Mouse (Mus musculus) right cerebral cortex, postnatal 14 days (tissue): ENCODE measurements around the gene Srp9.

ENCODE experiments used
- DNase-seq: peaks from one replicate; pipeline ENCODE4 v3.0.0; 2022

Srp9 gene

DNA sequence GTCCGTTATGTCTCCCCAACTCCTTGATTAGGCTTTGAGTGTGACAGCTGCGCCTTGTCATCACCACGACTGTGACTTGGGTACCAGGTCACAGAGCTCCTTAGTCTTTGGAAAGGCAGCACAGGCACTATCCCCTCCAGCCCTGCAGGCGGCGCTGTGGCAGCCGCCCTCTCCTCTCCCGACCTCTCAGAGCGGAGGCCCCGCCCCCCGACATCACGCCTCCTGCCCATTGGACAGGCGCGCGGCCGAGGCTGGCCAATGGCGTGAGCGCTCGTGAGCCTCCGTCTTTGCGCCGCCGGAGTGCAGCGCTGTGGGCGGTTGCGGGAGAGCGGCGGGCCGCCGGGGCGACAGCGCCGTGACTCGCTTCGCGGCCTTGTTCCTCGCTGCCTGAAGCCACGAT lies at the start of gene Srp9:
Gene Srp9 (plus strand): TSS at position 232 of the 400 bp plus-strand sequence.
- DNase-seq = peak; percentile 99

GRCm38 (mm10) chr1:182081744-182082419 lies 42.7 kb upstream of the Srp9 start:
- DNase-seq = no peak

DNA sequence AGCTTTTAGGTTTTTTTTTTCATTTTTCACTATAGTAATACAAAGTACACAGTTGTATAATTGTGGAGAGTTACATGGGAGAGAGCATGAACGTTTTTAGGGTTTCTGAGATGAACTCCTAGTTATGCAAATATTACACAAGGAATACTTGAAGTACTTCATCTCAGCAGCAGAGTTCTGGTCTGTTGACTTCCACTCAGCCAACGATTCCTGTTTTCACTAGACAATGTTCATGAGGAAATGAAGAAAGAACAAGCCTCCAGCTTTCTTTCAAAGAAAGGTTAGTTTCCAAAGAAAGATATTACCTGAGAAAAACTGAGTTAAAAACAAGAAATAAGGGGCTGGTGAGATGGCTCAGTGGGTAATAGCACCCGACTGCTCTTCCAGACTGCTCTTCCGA lies 41.1 kb upstream of the Srp9 start:
- no peak for DNase-seq

DNA sequence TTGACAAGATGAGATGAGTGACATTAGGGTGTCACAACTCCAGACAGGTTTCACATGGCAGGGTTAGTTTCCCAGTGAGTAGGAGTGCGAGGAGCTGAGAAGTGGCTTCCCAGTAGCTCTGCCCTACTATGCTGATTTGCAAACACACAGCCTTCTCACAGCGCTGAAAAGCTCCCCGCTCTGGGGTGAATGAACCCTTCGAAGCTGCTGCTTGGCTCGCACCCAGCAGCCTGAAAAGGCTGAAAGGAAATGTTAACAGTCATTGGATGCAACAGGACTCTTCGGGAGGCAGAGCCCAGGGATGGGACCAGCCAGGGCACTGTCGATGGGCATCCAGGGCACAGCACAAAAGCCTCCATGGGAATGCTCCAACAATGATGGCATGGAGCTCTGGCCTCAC lies 37.8 kb upstream of the Srp9 start:
- DNase-seq = peak; percentile 42

- no peak for DNase-seq
These were observed 37.2 kb upstream of the Srp9 start for GRCm38 (mm10) chr1:182087351-182087750.

- no peak for DNase-seq
These were observed 36.5 kb upstream of the Srp9 start for GRCm38 (mm10) chr1:182087753-182088633.

DNA sequence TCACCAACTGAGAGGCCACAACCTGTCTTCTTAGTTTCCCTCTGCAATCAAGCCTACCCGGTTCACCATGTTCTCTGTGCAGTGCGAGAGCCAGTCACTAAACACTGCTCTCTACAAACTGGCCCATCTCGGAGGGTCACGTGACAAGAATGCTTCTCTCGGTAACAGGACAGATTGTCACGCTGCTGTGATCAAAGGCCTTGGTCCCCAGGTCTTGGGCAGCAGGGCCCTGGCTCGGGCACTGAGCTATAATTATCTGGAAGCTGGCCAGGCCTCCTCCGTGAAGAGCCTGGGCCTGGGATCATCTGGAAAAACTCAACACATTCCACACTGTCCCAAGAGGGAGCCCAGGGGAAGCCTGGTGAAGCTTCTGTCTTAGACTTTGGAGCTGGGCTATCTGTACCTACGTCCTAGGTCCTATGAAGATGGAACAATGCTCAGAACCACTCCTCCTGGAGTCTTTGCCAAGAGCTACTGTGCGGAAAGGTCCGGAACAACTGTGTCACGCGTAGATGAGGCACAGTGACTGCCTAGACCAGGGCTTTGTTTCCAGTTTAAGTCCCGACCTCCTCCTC lies 35.6 kb upstream of the Srp9 start:
- DNase-seq = no peak

DNA sequence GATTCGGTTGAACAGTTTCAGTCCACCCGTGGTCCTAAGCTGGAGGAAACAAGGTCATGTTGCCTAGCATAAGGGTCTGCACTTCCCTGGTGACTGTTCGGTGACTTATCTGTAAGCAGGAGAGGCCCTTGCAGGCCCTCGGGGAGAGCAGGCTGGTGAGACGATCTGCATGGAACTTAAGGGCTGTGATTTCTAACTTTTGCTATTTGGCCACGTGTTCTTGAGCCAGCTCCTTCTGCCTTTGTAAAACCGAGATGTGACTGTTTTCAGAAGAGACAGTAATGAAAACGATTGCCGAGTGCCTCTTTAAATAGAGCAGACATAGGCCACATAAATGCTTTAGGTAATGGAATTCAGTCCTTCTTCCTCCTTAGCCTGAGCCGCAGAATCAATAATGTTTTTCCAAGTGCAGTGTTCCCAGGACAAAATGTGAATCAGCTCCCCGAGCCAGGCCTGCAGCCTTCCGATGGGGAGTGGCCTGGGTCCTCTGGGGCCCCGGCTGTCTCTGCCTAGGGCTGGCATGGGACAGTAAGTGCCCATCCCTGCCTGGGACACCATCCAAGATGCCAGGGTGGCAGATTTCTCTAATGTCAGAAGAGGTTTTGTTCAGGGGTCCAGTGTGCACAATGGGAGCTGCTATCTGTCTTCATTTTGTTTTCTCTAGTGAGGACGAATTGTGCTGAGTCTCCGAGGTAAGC lies 34.8 kb upstream of the Srp9 start:
- no peak for DNase-seq

- DNase-seq = no peak
These were observed 34.2 kb upstream of the Srp9 start for GRCm38 (mm10) chr1:182090298-182090677.

GRCm38 (mm10) chr1:182091261-182091660 lies 33.3 kb upstream of the Srp9 start:
- no peak for DNase-seq

DNA sequence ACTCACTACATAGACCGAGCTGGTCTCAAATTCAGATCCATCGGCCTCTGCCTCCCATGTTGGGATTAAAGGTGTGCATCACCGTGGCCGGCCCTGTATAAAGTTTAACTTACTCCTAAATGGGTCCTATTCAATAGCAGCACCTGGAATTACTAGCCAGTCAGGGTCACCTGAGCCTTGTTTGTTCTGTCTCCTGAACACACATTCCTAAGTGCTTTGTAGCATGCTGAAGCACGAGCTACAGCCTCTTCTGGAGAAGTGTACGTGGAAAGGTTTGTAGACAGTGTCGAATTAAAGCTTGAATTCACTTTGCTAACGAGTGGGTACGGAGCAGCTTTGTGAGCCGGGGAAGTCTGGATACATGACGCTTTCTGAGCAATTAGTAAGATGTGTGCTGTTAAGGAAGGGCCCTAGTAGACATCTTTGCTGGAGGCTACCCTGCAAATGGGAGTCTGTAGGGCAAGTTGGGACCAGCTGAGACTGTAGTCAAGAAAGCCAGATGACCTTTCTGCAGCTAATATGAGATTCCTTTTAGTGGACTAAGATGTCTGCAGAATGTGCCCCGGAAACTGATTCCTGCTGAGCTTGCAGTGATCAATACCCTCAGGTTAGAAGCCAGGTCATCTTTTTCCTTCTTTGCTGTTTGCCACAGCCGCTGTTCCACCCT lies 32.7 kb upstream of the Srp9 start:
- no peak for DNase-seq

GRCm38 (mm10) chr1:182092413-182092800 lies 32.1 kb upstream of the Srp9 start:
- no peak for DNase-seq

- no peak for DNase-seq
These were observed 31.1 kb upstream of the Srp9 start for GRCm38 (mm10) chr1:182093407-182093806.

GRCm38 (mm10) chr1:182094473-182095136 lies 29.9 kb upstream of the Srp9 start:
- no peak for DNase-seq

DNA sequence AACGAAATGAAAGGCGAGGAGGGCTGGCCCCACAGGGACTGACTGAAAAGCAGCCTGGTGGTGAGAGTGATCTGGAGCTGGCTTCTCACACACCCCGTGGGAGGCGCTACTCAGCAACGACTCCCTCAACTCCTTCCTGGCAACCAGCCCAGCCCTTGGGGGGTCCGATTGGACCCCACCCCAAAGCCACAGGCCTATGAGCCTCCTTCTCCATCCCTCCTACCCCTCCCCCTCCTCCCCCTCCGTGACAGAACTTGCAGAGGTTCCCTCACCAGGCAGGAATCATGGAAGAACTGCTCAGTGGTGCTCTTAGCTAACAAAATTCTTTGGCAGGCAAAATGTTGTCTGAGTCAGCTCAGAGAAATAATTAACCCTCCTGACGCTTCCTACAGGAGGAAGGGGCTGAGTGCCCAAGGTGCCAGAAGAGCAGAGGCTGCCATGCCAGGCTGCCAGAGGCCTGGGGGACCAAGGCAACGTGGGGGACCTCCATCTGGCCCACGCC lies 29.2 kb upstream of the Srp9 start:
- peak; percentile 50 for DNase-seq

DNA sequence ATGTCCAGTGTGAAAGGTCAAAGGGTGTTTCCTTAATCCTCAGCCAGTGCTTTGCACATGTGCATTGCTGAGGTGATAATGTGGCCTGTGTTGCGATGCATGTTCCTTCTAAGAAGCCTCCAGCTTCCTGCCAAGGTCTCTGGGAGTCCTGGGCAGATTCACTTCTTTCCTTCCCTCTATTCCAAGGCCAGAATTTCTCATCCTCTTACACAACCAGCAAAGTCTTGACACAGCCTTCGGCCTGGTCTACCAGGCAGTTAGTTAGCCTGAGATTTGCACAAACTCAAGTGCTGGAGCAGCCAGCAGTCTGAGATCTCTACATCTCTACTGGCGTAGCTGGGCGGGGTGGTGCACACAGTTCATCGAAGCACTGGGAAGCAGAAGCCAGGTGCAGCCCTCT lies 27.8 kb upstream of the Srp9 start:
- DNase-seq = no peak

- DNase-seq = no peak
These were observed 25.5 kb upstream of the Srp9 start for GRCm38 (mm10) chr1:182099062-182099461.

GRCm38 (mm10) chr1:182100403-182100802 lies 24.1 kb upstream of the Srp9 start:
- DNase-seq = no peak

DNA sequence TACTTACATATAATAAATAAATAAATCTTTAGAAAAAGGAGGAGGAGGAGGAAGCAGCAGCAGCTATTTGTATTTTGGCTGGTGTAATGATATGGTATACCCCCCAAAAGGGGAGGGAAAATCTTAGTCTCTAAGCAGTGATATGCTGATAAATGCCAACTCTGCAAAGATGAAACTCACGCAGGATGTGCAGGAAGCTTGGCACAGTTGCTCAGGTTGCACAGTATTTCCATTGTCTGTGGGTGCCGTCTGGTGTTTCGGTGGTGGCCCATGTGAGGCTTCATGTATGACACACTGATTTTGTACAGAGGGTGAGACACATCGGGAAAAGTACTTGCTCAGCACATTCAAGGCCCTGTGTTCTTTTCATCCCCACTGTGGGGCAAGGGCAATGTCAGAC lies 23.1 kb upstream of the Srp9 start:
- DNase-seq = no peak

GRCm38 (mm10) chr1:182102706-182103105 lies 21.8 kb upstream of the Srp9 start:
- DNase-seq = no peak

DNA sequence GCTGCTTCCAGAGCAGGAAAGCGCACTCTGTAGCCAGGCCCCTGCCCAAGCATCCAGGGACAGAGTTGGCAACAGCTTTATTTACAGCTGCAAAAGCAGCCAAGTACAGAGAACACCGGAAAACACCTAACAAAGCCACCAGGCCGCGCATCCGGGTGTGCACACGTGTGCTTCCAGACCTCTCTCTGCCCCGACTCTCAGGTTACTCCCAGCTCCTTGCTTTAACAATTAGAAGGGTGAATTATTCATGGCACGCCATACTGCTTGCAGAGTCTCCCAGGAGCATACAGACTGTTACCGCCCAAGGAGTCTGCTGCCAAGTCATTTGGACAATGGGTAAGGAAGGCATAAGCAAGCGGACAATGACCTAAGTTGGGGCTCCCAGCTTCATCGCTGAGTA lies 21.1 kb upstream of the Srp9 start:
- no peak for DNase-seq

GRCm38 (mm10) chr1:182105023-182105422 lies 19.5 kb upstream of the Srp9 start:
- no peak for DNase-seq
